Mouse (Mus musculus) adrenal gland, postnatal 25 days (tissue): ENCODE measurements at regions not wholly inside any gene's neighbourhood (a gene's known extent, or its start where the extent isn't known, plus 50 kb on each side); places are given as distances from the start of the nearest gene placed in this dataset.
"Not testable (repeated sequence)": the region's sequence is repeated elsewhere in the genome, so short reads cannot be mapped to it uniquely, and the experiment has no call there.

Experiments
- DNase-seq: peaks from one replicate; pipeline ENCODE4 v3.0.0; 2021; ENCODE audit warnings: mixed read lengths

DNA sequence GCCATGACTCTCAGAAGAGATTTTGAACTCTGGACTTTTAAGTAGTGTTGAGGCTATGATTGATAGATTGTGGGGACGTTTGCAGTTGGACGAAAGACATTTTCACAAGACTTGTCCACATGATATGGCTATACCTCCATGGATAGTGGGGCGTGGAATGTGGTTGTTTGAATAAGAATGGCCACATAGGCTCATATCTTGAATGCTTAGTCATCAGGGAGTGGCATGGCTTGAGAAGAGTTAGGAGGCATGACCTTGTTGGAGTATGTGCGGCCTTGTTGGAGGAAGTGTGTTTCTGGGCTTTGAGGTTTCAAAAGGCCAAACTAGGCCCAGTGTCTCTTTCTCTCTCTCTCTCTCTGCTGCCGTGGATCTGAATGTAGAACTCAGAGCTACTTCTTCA is 204.7 kb upstream of the Pclo start:
- DNase-seq = no peak

DNA sequence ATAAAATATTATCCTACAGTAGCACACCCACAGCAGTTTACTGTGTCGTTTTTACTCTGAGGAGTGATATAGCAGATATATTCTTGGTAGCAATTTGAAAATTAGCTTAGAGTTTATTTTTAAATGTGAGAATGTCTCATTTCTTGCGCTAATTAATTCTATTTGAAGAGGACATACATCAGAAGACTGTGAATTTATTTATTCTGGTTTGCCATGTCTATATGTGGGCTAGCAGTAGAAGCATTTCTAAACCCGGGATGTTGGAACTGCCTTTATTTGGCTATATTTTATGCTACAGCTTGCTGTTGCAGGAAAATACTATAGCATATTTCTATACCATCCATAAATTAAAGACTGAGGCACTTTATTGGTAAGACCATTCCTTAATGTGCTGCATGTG is 203.0 kb upstream of the Pclo start:
- no peak for DNase-seq

DNA sequence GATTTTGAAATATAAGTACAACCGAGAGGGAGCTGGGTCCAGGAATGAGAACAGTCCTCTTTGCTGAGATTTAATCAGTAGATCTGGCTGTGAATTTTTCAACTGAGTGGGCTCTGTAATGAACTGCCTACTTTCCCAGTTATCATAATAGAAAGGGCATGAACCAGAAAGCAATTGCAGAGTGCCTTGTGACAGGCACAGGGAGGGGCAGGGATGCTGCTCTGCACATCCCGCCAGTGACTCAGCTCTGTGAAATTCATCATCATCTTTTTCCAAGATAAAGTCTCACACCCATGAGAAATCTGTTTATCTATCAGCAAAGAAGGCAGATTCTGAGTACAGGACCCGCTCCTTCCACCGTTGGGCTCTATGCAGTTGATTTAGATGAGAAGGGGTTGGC is 194.5 kb upstream of the Pclo start:
- DNase-seq = no peak

DNA sequence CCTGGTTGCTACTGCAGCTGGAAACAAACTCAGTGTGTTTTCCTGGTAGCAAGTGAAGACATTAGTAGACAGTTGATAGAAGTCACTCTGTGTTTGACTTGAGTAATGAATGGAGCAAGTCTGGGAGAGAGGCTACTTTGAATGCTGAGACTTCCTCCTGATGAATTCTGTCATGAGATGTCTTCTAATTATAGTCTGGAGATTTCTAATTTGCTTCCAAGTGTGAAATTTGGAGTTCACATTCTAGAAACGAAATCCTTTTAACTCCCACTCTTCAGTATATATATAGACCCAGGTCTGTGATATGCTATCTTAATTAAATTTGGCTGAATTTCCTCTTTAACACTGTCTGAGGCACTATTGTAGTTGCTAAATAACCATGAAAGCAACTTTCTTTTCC is 192.7 kb upstream of the Pclo start:
- DNase-seq = no peak

DNA sequence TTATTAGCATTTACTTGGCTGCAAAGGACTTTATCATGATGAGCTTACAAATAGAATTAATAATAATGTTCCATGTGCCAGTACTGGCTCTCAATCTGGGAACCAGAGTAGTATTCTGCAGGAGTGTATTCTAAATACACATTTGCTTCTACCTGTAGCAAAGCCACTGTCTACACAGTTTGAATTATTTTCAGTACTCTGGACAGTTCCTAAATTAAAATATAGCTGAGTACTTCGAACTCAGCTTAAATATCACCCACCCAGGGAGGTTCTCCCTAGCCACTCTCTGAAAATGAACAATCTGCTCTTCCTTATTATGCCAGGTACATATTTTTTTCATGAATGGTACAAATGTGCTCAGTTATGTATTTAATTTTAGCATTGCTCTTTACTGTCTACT is 154.3 kb upstream of the Pclo start:
- DNase-seq = no peak

DNA sequence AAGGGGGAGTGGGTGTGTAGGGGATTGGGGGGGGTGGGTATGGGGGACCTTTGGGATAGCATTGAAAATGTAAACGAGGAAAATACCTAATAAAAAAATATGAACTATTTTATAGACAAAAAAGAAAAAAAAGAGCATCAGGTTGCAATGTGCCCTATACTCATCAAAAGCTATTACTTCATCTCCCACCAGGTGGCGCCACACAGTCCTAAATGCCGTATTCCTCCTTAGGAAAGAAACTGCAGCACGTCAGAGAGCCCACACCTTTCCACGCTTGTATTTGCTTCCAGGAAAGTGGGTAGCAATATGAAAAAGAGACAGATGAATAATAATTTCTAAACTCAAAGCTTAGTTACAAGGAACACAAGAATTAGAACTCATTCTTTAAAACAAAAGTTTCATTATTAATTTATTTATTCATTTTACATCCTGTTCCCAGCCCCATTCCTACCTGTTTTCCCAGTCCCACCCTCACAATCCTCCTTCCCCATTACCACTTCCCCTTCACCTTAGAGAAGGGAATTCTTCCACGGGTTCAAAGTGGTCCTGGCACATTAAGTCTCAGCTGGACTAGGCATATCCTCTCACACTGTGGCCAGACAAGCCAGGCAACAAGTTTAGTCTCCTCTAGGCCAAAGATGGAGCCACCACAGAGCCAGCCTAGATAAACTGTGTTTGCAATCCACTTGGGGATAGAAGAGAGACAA is 125.4 kb upstream of the Pclo start:
- DNase-seq = peak; percentile 53

DNA sequence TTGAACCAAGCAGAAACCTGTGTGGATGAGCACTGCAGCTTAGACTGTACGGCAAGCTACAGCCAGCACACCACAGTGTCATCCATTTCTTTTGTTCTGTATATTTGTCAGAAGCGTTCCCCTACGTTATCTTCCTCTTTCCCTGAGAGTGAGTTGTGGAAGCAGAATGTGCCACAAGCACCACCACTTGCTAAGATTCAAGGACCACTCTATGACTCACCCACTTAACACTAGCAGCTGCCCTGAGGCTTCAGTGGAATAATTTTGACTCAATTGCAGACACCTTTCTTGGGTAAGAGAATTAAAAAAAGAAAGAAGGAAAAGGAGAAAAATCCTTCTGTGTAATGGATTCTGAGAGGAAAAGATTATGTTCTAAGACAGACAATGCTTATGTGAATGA is 122.9 kb upstream of the Pclo start:
- no peak for DNase-seq

DNA sequence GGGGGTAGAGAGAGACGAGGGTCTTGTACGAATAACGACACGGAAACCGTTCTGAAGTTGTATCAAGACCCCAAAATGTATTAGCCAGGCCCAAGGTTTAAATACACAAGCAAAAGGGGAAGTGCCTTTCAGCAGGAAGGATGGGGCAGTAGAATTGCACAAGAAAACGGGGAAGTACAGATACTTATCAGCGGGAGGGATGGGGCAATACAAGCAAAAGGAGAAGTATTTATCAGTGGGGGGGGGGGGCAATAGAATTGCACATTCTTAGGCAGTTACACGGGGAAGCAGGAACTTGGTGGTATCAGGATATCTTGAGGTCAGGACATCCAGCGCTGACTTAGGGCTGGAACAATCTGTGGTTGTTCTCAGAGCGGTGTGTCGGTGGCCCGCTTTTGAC is 111.3 kb upstream of the Pclo start:
- not testable (repeated sequence) for DNase-seq

DNA sequence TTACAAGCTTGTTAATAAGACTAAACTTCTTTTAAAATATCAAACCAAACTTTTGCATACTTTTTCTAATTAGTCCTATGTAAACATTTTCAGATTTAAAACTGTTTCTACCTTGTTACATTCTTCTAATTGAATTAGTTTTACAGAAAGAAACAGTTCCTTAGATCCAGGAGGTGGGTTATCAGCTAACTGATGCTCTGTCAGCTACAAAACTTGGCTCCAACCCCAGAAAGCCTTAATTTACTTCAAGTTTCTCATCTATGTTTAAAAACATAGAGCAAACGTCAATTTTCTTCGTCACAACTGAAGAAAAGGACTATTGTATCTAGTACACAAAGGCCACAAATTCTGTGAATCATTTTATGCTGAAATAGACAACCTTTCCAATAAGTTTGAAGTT is 110.4 kb upstream of the Pclo start:
- DNase-seq = no peak

DNA sequence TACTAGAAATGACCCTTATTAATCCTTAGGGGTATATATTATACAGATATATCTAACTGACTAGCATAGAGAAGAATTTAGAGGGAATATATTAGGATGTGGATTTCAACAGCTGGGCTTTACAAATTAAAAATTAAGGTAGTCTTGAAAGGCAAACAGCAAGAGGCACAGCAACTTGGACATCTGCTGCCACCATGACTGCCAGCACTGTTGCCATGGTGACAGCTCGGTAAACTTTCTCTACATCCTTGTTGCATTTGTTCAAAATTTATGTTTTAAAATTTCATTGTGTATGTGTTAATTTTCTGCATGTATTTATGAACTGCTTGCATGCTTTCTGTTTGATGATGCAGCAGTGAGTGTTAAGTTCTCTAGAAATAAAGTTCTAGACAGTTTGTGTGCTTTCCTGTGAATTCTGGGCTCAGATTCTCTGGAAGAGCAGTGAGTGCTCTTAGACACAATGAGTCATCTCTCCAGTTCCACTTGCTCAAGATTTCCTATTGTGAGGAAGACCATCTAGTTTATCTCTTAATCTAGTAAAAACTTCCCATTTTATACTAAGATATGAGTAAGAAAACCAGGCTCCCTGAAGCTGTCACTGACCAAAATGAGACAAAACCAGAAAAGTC is 99.4 kb upstream of the Pclo start:
- no peak for DNase-seq

DNA sequence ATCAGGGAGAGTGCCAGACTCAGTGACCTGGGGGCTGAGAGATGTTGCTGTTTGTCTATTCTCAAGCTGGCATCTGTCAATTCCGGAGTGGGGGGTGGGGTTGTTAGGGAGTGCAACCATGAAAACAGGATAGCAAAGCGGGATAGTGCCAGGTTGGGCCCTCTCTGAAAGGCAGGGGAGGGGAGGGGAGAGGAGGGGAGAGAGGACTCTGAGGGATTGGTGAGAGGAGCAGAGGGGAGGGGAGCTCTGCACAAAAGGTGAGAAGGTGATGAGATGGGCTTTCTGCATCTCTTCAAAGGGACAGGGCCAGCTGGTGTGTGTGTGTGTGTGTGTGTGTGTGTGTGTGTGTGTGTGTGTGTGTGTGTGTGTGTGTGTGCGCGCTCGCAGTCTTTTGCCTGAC is 61.6 kb upstream of the Pclo start:
- no peak for DNase-seq
